Mouse (Mus musculus) lung, postnatal 10 days (tissue): ENCODE results near the gene Pik3r1.
A peak's percentile ranks its signal among the peaks of the same experiment; 100 is the strongest.

Source experiments
- DNase-seq: peaks from one replicate; pipeline ENCODE4 v3.0.0; 2021

Gene Pik3r1

DNA sequence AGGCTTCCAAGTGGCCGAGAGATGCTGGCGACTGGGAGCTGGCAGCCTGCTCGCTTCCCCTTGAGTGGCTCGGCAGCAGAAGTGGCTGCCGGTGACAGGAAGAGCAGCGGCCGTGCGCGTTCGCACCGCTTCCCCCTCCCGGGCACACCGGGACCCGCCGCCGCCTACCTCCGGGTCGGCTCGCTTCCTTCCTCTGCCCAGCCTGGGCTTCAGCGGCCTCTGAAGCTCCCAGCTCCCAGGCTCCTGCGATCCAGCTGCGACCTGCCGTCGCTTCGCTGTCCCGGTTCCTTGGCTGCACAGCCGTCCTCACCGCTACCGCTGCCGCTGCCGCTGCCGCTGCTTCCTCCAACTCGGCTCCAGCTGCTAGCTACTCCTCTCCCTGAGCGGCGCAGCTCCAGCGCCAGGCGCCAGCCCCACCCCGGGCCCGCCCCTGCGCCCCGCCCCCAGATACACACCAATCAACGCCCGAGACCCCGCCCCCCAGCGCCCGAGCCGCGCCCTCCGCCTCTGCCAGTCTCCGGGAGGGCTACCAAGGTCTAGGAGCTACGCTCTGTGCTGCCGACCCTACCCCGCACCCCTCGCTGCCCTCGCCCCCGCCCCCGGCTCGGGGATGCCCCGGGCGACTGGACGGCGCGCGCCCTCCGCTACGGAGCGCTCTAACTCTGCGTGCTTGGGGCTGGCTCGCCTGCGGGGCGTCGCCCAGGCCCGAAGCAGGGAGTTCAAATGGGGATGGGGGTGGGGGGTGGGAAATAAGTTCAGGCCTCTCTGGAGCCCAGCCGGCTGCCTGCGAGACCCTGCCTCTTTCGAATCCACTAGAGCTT is at the start of gene Pik3r1:
Gene Pik3r1 (minus strand): TSS at position 409 of the 821 bp plus-strand sequence.
- peak; percentile 99 for DNase-seq

DNA sequence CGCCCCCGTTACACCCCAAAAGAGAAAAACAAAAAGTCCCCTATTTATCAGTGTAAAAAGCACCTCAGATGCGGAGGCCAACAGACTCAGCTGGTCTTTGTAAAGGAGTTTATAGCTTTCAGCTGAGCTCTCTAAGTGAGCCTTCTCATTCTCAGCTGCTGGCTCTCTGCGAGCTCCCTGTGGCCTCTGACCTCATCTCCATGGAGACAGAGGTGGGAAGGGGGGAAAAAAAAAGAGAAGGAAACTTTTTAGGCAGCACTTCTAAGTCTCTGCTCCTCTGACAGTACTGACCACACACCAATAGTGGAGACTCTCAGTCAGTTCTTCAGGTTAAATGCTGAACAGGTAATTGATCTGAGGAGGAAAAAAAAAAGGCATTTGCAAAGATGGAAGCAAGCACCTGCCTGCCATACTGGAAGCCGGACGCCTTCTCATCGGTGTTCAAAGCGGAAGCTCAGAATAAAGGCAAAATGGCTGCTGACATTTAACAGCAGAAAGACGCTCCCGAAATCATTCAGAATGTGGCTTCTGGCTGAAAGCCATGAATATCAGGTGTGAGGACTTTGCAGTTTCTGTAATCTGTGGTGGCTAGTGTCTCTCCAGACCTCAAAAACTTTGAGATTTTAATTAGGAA is 45.4 kb upstream of the Pik3r1 start:
- DNase-seq: peak; percentile 62

DNA sequence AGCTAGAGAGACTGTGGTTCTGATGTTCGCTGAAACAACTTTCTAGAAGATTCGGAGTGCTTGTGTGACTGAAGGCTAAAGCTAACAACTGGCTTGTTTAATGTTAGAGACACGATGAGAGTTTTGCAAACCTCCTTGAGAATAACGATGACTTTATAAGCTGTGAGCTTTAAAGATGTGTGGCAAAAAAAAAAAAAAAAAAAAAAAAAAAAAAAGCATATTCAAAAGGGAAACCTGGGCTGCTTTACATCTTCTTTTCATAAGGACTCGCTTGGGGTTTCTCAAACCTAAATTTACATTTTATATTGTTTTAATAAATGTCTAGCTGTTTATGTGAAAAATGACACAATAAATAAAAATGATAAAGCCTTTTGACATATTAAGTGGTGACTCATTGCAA is 44.3 kb upstream of the Pik3r1 start:
- DNase-seq: no peak

DNA sequence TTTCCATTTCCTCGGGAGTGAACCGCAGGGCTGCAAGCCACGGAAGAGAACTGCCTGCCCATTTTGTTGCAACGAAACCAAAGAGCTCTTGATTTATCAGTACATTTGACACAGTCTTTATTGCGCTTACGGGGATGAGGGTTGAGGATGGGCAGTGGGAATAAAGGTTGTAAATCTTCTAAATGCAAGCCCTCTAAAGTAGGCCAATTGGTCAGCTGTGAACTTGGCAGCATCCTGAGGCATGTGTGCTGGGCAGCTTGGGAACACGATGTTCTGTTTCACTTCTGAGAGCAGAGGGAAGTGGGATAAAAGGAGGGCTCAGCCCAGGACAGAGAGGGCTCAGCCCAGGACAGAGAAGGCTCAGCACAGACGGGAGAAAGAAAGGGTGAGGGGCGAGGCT is 43.9 kb upstream of the Pik3r1 start:
- peak; percentile 73 for DNase-seq

DNA sequence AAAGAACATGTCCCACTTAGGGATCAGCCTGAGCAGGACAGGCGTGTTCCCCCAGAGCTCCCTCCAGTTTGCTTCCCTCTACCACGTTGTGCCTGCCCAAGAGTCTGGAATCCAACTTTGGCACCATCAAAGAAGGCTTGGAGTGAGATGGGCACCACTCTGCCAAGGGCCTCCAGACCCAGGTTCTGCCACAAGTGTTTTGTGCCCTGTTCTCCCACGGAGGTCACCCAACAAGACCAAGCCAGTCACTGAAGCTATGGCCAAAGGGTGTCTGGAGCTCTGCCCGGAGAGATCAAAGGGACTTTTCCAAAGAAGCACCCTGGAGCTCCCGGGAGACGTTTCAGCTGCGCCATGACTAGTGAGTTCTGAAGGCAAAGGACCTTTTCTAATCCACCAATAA is 42.6 kb upstream of the Pik3r1 start:
- peak; percentile 38 for DNase-seq

DNA sequence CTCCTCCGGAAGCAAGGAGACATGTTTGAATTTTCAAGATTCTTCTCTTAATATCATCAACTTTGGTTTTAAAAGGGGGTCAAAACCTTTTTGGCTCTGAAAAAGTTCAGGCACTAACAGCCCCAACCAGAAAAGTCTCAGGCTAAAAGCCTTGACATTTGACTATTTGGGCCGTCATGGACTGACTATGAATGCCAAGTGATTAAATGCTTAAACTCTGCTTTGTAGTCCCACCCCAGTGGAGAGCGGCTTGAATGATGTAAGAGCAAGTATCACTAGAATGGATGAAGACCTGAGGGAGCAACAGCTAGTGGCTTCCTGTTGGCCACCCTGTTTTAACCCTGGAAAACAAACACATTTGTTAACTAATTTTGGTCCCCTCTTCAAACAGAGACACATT is 41.8 kb upstream of the Pik3r1 start:
- no peak for DNase-seq

DNA sequence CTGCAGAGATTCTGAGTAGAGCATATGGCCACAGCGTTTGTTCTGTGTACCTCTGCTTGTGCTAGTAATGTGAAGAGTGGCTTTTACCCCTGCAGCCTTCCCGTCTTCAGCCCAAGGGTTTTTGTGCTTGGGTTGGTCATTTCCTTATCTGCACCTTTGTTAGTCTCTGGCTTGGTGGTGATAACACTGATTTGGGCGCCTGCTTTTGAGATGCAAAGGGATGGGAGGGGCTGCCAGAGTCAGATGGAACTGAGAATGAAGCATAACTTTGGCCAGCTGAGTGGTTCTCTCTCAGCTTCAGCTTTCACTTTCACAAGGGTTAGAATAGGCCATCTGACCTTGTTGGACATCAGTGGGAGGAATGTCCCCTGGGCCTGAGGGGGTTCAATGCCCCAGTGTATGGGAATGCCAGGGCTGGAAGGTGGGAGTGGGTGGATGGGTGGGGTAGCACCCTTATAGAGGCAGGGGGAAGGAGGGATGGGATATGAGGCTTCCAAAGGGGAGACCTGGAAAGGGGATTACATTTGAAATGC is 37.6 kb upstream of the Pik3r1 start:
- no peak for DNase-seq

DNA sequence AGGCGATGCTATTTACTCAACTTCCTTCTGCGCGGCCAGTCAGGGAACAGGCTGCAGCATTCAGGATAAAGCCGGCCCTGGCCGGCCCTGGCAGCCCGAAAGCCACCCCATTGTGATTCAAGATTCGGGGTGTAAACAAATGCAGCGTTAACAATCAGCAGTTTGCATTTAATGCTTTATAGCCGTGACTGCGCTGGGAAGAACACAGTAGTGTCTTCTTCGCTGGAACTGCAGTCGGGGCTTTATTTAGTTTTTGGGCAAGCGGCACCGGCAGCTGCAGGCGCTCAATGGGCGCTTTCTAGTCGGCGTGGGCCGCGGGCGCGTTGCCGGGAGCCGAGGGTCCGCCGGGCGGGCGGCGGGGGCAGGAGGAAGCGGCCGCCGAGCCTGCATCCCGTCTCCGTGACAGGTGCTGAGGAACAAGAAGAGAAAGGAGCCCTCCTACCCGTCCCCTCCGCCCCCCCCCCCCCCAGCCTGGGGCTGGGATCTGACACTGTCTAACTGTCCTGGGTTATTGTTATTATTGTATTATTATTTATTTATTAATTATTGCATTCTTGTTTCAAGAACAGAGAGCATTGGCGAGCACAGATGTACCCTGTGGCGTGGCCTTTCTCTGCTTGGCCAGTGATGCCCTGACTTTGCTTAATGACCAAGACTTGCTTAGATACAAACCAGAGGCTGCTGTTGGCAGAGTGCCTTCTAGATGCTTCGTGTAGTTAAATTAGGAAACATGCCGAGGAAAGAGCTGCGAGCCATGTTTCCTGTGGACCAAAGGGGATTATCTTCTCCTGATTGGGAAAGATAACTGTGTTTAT is 33.6 kb upstream of the Pik3r1 start:
- DNase-seq: peak; percentile 83

DNA sequence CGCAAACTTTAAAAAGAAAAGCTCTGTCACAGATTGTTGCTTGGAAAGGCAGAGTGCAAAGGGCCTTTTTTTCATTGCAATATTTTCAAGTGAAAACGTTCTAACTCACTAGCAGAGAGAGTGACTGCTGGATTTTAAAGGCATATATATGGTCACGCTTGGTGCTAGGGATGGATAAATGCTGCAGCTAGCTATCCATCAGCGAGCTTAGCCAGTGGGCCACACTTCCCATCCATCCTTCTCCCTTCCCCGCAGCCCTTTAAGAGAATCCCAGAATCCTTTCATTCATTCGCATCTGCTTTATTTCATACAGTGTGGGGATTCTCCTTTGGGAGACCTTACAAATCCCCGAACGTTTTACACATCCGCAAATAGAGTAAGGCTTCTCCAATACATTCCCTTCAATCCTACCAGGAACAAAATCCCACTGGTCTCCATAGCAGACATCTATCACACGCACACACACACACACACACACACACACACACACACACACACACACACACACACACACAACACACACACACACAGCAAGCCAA is 32.9 kb upstream of the Pik3r1 start:
- no peak for DNase-seq

DNA sequence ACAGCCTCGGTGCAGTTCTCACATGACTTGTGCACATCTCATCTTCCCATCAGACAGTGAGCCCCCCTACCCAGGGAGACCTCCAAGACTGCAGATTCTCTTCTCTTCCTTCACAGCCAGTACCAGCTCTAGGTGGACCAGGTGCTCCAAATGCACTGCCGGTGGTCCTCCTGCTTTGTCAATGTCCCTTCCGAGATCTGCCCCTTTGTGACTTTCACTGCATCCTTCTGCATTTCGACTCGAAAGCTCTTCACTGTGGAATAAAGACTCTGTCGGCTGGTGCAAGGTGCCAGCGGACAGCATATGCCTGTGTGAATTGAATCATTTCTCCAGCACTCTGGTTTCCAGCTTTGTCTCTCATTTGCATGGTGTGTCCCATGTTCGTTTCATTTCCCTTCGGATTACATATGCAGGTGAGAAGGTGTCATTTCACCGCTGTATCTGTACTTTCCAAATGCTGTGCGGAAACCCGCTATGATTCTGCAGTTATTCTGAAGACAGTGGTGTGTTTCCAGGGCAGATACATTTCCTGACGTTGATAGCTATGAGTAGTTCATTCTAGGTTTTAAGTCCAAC is 32.1 kb upstream of the Pik3r1 start:
- no peak for DNase-seq

DNA sequence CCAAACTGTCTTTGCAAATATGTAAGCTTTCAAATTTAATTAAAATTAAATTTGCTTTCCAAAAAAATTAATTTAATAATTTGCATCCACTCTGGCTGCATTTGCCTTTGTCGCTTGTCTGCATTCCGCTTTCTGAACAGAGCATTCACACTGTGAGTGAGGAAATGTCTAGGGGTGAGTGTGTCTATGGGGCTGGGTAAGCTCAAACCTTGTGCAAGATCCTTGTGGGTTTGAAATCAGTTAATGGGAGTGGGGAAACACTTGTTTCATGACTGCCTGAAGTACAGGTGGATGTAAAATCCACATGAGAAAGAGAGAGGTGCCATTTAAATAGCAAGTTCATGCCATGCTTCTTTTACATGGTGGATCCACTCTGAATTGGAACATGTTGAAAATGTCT is 31.3 kb upstream of the Pik3r1 start:
- DNase-seq: no peak

DNA sequence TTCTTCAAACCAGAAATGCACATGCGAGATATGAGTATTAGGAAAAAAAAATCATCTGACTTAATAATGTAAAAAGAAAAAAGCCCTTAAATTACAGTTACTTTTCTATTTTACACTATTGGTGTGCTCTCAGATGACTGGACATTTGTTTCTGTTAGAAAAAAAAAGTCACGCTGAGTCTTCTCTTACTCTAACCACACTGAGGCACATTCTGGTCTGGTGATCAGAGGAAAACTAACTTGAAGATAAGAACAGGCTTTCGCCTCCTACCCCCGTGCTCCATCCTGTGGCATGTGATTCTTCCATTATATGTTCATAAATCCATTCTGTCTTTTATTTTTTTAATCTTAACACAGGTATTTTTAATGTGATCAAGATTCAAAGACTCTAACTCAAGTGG is 30.5 kb upstream of the Pik3r1 start:
- no peak for DNase-seq

DNA sequence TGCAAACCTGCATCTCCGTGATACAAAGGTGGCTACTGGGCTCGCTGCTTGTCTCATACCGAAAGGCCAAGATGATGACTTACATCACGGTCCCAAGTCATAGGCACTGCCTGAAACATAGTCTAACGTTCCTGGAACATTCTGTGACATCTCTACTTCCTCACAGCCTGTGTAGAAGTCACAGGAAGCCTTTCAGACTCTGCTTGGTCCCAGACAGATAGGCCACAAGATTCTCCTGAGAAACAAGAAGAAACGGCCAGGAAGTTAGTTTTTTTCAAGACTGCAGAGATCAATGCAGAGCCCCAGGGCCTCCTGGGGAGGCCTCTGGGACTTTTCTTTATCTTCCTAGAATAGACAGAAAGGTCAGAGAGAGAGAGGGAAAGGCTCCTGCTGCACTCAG is 29.0 kb upstream of the Pik3r1 start:
- DNase-seq: no peak

DNA sequence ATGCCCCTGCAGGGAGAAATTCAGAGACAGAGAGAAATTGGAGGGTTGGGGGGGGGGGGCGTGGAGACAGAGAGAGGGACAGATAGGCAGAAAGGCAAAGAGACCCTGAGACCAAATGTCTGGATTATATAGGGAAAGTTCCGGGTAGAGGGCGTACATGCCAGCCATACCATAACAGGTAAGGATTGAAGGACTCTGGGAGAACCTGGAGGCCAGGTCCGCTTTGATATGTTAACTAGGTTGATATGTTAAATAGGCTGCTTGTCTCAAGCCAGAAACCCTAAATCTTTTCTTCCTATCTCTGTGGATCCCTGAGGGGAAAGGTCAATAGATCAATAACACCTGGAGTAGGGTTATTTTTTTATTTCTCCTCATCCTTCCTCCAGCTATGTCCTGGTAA is 17.7 kb upstream of the Pik3r1 start:
- no peak for DNase-seq

DNA sequence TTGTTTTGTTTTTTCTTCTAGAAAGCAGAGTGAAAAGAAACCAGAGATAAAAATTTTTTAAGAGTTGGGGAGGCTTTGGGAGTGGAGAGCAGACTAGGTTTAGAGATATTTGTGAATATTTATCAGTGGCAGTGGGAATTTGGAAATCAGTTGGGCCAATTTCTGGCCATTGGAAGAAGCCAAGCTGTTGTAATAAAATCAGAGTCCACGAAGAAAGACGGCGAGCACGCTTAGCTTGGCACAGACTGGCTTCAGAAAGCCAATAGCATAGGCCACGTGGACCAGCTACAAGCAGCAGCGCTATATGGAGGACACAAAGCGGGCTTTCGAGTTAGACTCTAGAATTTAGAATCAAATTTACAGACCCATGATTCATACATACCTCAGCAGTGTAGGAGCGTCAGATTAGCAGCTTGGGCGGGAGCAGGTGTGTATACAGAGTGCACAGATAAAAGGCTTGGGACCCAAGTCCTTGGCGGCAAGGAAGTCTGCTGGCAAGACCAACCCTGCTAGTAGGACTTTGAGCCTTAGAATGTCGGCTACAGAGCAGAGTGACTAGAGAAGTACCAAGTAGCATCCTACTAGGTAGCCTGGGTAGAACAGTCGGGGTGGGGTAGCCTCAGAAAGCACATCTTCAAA is 16.8 kb upstream of the Pik3r1 start:
- no peak for DNase-seq

DNA sequence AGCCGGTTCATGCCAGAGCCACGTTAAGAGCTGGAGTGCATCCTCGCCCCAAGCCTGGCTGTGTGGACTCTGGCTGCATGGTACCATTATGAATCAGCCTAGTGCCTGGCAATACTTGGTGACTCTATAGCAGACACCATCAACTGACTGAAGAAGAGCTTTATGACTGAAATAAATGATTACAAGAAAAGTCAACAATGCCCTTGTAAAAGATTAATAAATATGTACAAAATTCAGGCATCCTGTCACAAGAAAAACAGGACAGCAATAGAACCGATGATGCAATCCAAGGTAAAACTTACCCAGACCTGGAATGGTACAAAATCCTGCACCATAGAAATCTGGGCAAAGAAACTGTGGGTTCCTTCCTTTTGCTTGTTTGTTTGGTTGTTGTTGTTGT is 11.0 kb upstream of the Pik3r1 start:
- DNase-seq: no peak

DNA sequence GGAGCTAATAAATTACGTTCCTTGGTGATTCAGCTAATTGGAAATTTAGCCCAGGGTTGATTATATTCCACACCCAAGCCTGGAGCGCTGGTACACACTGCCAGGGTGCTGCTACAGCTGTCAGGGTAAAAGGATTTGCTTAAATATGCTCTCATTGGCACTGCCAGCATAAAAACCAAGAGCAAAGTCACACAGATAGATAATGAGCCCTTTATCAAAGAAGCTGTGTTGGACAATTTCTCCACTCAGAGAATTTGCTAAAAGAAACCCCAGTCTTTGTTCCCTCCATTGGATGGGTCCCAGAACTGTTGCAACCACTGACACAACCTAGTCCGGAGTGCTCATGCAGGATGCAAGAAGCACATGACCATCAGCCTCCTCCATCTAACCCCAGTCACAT is 9.8 kb upstream of the Pik3r1 start:
- no peak for DNase-seq

DNA sequence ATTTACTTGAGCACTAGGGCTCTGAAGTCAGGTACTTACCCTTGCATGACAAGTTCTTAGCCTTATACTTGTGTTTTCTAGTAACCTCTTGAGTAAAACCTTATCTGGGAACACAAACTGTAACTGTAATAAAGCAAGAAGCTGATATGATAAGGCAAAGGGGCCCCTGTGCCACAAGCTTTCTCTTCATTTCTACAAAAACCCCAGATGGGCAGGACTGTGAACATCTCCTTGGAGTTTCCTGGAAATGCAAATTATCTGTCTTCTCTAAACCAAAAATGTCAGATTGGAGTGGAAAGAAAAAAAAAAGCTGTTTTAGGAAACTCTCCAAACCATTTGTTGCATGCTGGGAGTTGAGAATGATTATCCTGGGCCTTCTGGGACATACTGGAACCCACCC is 3.1 kb upstream of the Pik3r1 start:
- no peak for DNase-seq

DNA sequence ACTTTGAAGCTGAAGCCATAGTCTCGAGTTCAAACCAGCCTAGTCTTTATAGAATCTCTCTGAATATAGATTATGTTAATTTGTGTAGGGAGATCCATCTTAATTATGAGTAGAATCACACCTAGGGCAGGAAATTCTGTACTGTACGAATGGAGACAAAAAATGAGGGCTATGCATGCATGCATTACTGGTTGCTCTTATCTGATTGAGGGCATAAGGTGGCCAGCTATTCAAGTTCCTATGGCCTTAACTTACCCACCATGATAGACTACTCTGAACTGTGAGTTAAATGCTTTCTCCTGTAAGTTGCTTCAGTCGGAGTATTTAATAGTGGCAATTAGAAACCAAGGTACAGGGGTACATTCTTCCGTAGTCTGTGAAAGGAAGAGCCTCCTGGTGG is 1.9 kb upstream of the Pik3r1 start:
- no peak for DNase-seq

DNA sequence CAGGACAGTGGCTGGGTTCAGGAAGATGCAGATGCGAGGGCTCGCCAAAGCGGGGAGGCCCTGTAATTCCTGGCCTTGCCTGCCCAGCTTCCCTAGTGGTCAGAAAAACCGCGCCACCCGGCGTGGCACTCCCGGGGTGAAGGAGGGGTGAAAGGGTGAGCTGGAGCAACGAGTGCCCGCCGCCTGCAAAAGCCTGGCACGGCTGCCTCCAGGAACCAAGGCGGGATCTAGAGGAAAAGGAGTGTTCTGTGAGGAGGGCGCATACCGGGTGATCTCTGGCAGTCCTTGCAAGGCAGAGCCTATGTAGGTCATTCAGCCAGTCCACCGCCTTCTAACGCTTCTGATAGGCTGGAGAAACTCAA is 594 bp upstream of the Pik3r1 start:
- peak; percentile 89 for DNase-seq

DNA sequence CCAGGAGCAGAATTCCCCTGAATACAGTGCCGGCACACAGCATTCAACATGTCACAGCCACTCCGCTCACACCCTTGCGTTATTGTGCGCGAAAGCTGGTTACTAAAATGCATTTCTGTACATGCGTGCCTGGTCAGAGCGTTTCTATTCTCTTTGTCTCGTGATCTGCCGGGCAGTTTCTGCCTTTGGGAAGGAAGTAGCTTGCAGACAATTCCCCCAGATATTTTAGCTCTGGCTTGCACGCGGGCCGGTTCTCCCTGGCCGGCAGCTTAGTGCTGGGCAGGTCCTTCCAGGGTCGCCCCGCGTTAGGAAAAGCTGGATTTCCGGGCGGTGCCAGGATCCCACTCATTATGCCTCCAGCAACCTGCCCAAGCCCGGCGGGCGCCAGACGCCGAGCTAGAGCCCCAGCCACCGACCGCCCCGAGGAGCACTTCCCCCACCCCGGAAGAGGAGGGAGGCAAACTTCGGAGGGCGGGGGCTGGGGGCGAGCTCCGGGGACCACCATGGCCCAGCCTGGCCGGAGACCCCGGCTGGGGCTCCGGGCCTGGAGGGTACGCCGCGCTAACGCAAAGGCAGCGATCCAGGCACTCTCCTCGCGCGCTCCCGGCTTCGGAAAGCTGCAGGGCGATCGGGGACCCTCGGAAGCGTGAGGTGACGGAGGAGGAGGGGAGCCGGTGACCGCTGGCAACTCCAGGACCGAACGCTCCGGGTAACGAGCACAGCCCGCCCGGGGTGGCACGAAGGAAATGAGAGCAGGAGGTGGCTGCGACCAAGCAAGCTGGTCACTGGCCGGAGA is 806 bp downstream of the Pik3r1 start:
- DNase-seq: peak; percentile 75

DNA sequence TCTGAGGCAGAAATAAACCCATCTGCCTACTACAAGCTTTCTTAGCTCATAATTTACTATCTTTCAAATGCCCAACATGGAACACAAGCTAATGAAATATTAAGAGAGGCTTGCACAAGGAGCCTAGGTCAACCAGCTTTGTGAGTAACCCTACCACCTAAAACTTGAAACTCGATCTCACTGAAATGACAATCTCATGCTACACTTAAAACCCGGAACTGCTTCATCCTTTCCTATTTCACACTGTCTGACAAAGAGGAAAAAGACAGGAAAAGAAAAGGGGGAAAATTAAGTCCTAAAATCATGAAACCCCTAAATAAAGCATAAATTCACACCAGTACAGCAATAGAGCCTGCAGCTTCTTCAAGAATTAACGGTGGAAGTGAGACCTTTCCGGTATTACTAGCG is 1.4 kb downstream of the Pik3r1 start:
- DNase-seq: no peak
